Mouse (Mus musculus): ENCODE data around the gene Art4.

DNA sequence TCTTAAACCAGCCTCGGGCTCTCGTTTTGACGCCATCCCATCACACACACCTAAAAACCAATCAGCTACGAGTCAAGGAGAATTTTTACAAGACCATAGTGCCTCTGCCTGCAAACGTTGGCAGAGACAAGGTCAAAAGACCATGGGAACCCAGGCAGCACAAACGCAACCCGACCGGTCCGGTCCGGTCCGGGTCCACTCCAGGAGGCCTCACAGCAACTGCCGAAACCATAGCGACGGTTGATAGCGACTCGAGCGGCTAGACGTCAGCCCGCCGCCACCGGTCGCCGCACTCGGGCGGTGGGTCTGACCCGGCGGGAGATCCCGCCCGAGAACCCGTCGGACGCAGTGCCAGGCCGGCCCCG is 30.0 kb downstream of the Art4 start, which contains the start of gene BC049715:
- TF ChIP-seq POLR2A (IDR thresholded peaks at IDR 0.05; ENCODE audit: insufficient read length, low read depth) = no peak
- TF ChIP-seq MYOD1 (IDR thresholded peaks at IDR 0.05; ENCODE audit: control insufficient read depth in 1 of 3, insufficient read length in 2 of 3, low read depth in 2 of 3) = no peak

All from myocyte (in vitro differentiated cells).